Mouse (Mus musculus): ENCODE data around the gene Sfxn5.

DNA sequence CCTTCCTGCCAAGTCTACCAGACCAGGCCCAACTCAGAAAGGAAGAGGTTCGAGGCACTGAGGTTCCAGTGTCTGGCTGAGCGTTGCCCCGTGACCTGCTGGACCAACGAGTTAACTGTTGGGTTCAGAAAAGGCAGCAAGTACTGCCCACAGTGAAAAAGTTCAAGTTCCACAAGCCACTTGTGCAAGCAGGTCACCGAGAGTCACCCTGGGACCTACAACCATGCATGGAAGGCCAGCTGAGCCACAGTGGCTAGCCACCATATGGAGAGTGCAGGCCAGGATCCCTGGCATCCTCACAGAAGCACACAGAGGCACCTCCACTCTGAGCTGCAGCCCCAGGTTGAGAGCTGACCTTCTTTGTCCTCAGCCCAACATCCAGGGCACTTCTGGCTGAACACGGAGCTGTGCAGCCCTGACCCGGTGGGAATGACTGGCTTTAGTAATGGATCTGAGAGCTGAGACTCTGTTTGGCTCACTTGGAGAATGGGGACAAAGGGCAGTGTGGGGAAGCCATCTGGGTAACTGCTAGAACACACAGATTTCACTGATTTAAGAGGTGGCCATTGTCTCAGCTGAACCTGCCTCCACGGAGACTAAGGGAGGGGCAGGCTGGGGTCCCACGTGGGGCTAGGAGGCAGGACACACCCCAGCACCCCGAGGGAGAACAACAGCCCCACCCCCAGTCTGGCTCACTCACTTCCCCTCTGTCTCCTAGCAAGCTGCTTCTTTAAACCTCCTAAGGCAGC, 39.8 kb downstream of the Sfxn5 start:
- no peak for TF ChIP-seq CTCF (IDR thresholded peaks at IDR 0.05; ENCODE audit: borderline replicate concordance, control insufficient read depth, extremely low read depth, insufficient read depth, low read length, poor library complexity)
- TF ChIP-seq POLR2A (IDR thresholded peaks at IDR 0.05; ENCODE audit: control insufficient read depth, extremely low read depth, insufficient read depth, low read length, poor library complexity) = no peak

All from thymus, adult 2 months (tissue).